In genomic region chr11:21033823-21034401, GRCm38 (mm10) we compare ENCODE assay signal across 8 mouse cellular contexts. TPM values are rescaled to one million over a fixed set of nuclear protein-coding genes. Genes with fewer than 3 reads are reported as not detected.
A peak's percentile ranks its signal among the peaks of the same experiment; 100 is the strongest.
DNase-seq lines count a peak whose midpoint lies in the region; ATAC-seq and TF ChIP-seq lines count a peak whose summit lies in the region.

No protein-coding gene starts in this region.

- no peak for TF ChIP-seq POLR2A in lung, adult 2 months (IDR thresholded peaks at IDR 0.05; ENCODE audit: borderline replicate concordance, extremely low read depth, low read depth, low read length)

- no peaks in the 10 kb centered on the region for H3K27me3 ChIP-seq in midbrain, embryonic 10.5 days (ENCODE audit: low read depth, poor library complexity, severe bottlenecking)
- H3K27me3 ChIP-seq in midbrain, embryonic 11.5 days (ENCODE audit: control insufficient read depth, insufficient read depth, low read length), result no peaks in the 10 kb centered on the region
- no peaks in the 10 kb centered on the region for H3K27me3 ChIP-seq in embryonic facial prominence, embryonic 15.5 days
- peaks cover 12% of the 10 kb centered on the region; the same call in 1 of the 2 replicates for H3K27me3 ChIP-seq in forebrain, embryonic 12.5 days
- H3K27me3 ChIP-seq in hindbrain, embryonic 10.5 days (ENCODE audit: insufficient read depth, poor library complexity, severe bottlenecking), result no peaks in the 10 kb centered on the region

- peaks cover 14% of the 10 kb centered on the region; the same call in 1 of the 2 replicates for H3K9me3 ChIP-seq in midbrain, embryonic 10.5 days (replicated peaks)
- H3K9me3 ChIP-seq in midbrain, embryonic 11.5 days (ENCODE audit: control insufficient read depth, low read length), result no peaks in the 10 kb centered on the region
- H3K9me3 ChIP-seq in embryonic facial prominence, embryonic 15.5 days (replicated peaks), result no peaks in the 10 kb centered on the region
- no peaks in the 10 kb centered on the region for H3K9me3 ChIP-seq in forebrain, embryonic 12.5 days
- peaks cover 9% of the 10 kb centered on the region for H3K9me3 ChIP-seq in hindbrain, embryonic 10.5 days

- no peak overlapping the region for H3K9ac ChIP-seq in midbrain, embryonic 11.5 days (ENCODE audit: low read length)
- no peak overlapping the region for H3K9ac ChIP-seq in embryonic facial prominence, embryonic 15.5 days
- no peak overlapping the region for H3K9ac ChIP-seq in forebrain, embryonic 12.5 days

- no peaks in the 10 kb centered on the region for H3K36me3 ChIP-seq in midbrain, embryonic 10.5 days
- no peaks in the 10 kb centered on the region for H3K36me3 ChIP-seq in midbrain, embryonic 11.5 days (ENCODE audit: control insufficient read depth, insufficient read depth, low read length)
- H3K36me3 ChIP-seq in embryonic facial prominence, embryonic 15.5 days, result no peaks in the 10 kb centered on the region
- H3K36me3 ChIP-seq in forebrain, embryonic 12.5 days (replicated peaks), result no peaks in the 10 kb centered on the region
- H3K36me3 ChIP-seq in hindbrain, embryonic 10.5 days, result no peaks in the 10 kb centered on the region

- no peak for TF ChIP-seq CTCF in lung, adult 2 months (IDR thresholded peaks at IDR 0.05; ENCODE audit: insufficient read depth, low read length)

- no peak overlapping the region for H3K4me3 ChIP-seq in midbrain, embryonic 10.5 days
- H3K4me3 ChIP-seq in midbrain, embryonic 11.5 days (ENCODE audit: low read depth, low read length), result no peak overlapping the region
- no peak overlapping the region for H3K4me3 ChIP-seq in embryonic facial prominence, embryonic 15.5 days (replicated peaks)
- peak overlapping the region; percentile 1 for H3K4me3 ChIP-seq in lung, adult 2 months (replicated peaks; ENCODE audit: extremely low read depth, low read depth, low read length)
- H3K4me3 ChIP-seq in forebrain, embryonic 12.5 days (replicated peaks), result no peak overlapping the region
- H3K4me3 ChIP-seq in hindbrain, embryonic 10.5 days, result no peak overlapping the region

- peaks cover 13% of the 10 kb centered on the region for H3K4me1 ChIP-seq in midbrain, embryonic 10.5 days
- no peaks in the 10 kb centered on the region for H3K4me1 ChIP-seq in midbrain, embryonic 11.5 days (ENCODE audit: control insufficient read depth, insufficient read depth, low read length)
- peaks cover 20% of the 10 kb centered on the region for H3K4me1 ChIP-seq in embryonic facial prominence, embryonic 15.5 days
- peaks cover 12% of the 10 kb centered on the region for H3K4me1 ChIP-seq in lung, adult 2 months (ENCODE audit: control insufficient read depth, insufficient read depth, low read length)
- peaks cover 14% of the 10 kb centered on the region for H3K4me1 ChIP-seq in forebrain, embryonic 12.5 days
- H3K4me1 ChIP-seq in hindbrain, embryonic 10.5 days (replicated peaks), result peaks cover 28% of the 10 kb centered on the region; the same call in 1 of the 2 replicates

- ATAC-seq in midbrain, embryonic 11.5 days (ENCODE audit: low FRiP score), result no peak
- ATAC-seq in embryonic facial prominence, embryonic 15.5 days (ENCODE audit: insufficient number of reproducible peaks, low FRiP score, low TSS enrichment, low read depth), result no peak
- ATAC-seq in forebrain, embryonic 12.5 days (ENCODE audit: low FRiP score), result no peak

- no peak for DNase-seq in midbrain, embryonic 10.5 days (ENCODE audit: low spot score)
- no peak for DNase-seq in midbrain, embryonic 11.5 days (ENCODE audit: low spot score, missing footprints)
- peak; percentile 31 for DNase-seq in kidney, adult 11 months
- DNase-seq in lung, adult 2 months, result peak; percentile 57
- peak; percentile 64 for DNase-seq in retina, postnatal 1 day
- DNase-seq in hindbrain, embryonic 10.5 days (ENCODE audit: low spot score), result no peak

- WGBS in midbrain, embryonic 10.5 days, result 68% methylated on average over 11 of the region's 11 CpGs
- WGBS in midbrain, embryonic 11.5 days, result 69% methylated on average over 11 of the region's 11 CpGs
- 43% methylated on average over 11 of the region's 11 CpGs for WGBS in embryonic facial prominence, embryonic 15.5 days
- 26% methylated on average over 11 of the region's 11 CpGs for WGBS in lung, adult 2 months
- 74% methylated on average over 11 of the region's 11 CpGs for WGBS in forebrain, embryonic 12.5 days
- 70% methylated on average over 11 of the region's 11 CpGs for WGBS in hindbrain, embryonic 10.5 days

- H3K4me2 ChIP-seq in midbrain, embryonic 11.5 days, result no peak overlapping the region
- H3K4me2 ChIP-seq in embryonic facial prominence, embryonic 15.5 days (replicated peaks), result no peak overlapping the region
- H3K4me2 ChIP-seq in forebrain, embryonic 12.5 days, result no peak overlapping the region

- peak overlapping the region; percentile 23; the same call in 1 of the 2 replicates for H3K27ac ChIP-seq in midbrain, embryonic 10.5 days (replicated peaks)
- no peak overlapping the region for H3K27ac ChIP-seq in midbrain, embryonic 11.5 days (ENCODE audit: low read depth, low read length)
- peak overlapping the region; percentile 56; the same call in 1 of the 2 replicates for H3K27ac ChIP-seq in embryonic facial prominence, embryonic 15.5 days (replicated peaks)
- no peak overlapping the region for H3K27ac ChIP-seq in forebrain, embryonic 12.5 days
- no peak overlapping the region for H3K27ac ChIP-seq in hindbrain, embryonic 10.5 days

RNA-seq across cellular contexts. Expression of gene Peli1, which starts 57.2 kb away (rescaled TPM):
- 62.0 and 76.7 TPM in 2 replicates for polyA plus RNA-seq in midbrain, embryonic 10.5 days (2016; fragmentation: Nextera tagmentation; extraction: Ambion mirVana)
- polyA plus RNA-seq in midbrain, embryonic 11.5 days (2014; fragmentation: Nextera tagmentation; extraction: Ambion mirVana), result 108 and 113 TPM in 2 replicates
- 42.5 and 43.3 TPM in 2 replicates for polyA plus RNA-seq in embryonic facial prominence, embryonic 15.5 days (2015; fragmentation: Nextera tagmentation; extraction: Ambion mirVana)
- 24.4 and 36.2 TPM in 2 replicates for polyA plus RNA-seq in lung, adult 2 months (2012; rRNA removed)
- polyA plus RNA-seq in forebrain, embryonic 12.5 days (2016; fragmentation: Nextera tagmentation; extraction: Ambion mirVana), result 103 and 107 TPM in 2 replicates
- polyA plus RNA-seq in hindbrain, embryonic 10.5 days (2016; fragmentation: Nextera tagmentation; extraction: Ambion mirVana), result 66.9 and 75.9 TPM in 2 replicates

Comparison
In these comparisons a context has a peak if more than half of its experiments do, and no peak if none do; other contexts are left out.
1. H3K27ac ChIP-seq: peak in midbrain, embryonic 10.5 days (single experiment) and embryonic facial prominence, embryonic 15.5 days (single experiment); none in midbrain, embryonic 11.5 days (single experiment), forebrain, embryonic 12.5 days (single experiment) and hindbrain, embryonic 10.5 days (single experiment).
2. DNase-seq: peak in kidney, adult 11 months (single experiment), lung, adult 2 months (single experiment) and retina, postnatal 1 day (single experiment); none in midbrain, embryonic 10.5 days (single experiment), midbrain, embryonic 11.5 days (single experiment) and hindbrain, embryonic 10.5 days (single experiment).